Mouse (Mus musculus): Measurements from ENCODE around the gene Khnyn.
A peak's percentile ranks its signal among the peaks of the same experiment; 100 is the strongest.

The Khnyn gene

GRCm38 (mm10) chr14:55884713-55885113, at the start of gene Khnyn:
Gene Khnyn (plus strand): TSS chr14:55884947.
- Histone ChIP-seq H3K27me3 (ENCODE audit: control insufficient read depth, insufficient read depth, low read length, poor library complexity, severe bottlenecking) (no peaks in the 10 kb centered on the region), H3K36me3 (ENCODE audit: control insufficient read depth, insufficient read depth, low read length, poor library complexity, severe bottlenecking) (peaks cover 17% of the 10 kb centered on the region)
- DNase-seq (ENCODE audit: low read depth, low spot score), result peak; percentile 84

GRCm38 (mm10) chr14:55838312-55838711, 46.4 kb upstream of the Khnyn start:
- no peak for DNase-seq (ENCODE audit: low read depth, low spot score)
- no peaks in the 10 kb centered on the region for H3K36me3 ChIP-seq (ENCODE audit: control insufficient read depth, insufficient read depth, low read length, poor library complexity, severe bottlenecking)
- H3K27me3 ChIP-seq (ENCODE audit: control insufficient read depth, insufficient read depth, low read length, poor library complexity, severe bottlenecking), result no peaks in the 10 kb centered on the region

GRCm38 (mm10) chr14:55838740-55839139, 46.0 kb upstream of the Khnyn start:
- no peaks in the 10 kb centered on the region for H3K27me3 ChIP-seq (ENCODE audit: control insufficient read depth, insufficient read depth, low read length, poor library complexity, severe bottlenecking)
- H3K36me3 ChIP-seq (ENCODE audit: control insufficient read depth, insufficient read depth, low read length, poor library complexity, severe bottlenecking), result no peaks in the 10 kb centered on the region
- DNase-seq (ENCODE audit: low read depth, low spot score), result peak; percentile 24

GRCm38 (mm10) chr14:55840853-55841366, 43.8 kb upstream of the Khnyn start:
- no peaks in the 10 kb centered on the region for H3K36me3 ChIP-seq (ENCODE audit: control insufficient read depth, insufficient read depth, low read length, poor library complexity, severe bottlenecking)
- no peaks in the 10 kb centered on the region for H3K27me3 ChIP-seq (ENCODE audit: control insufficient read depth, insufficient read depth, low read length, poor library complexity, severe bottlenecking)
- no peak for DNase-seq (ENCODE audit: low read depth, low spot score)

GRCm38 (mm10) chr14:55842794-55843193, 42.0 kb upstream of the Khnyn start:
- DNase-seq (ENCODE audit: low read depth, low spot score), result peak; percentile 19
- H3K27me3 ChIP-seq (ENCODE audit: control insufficient read depth, insufficient read depth, low read length, poor library complexity, severe bottlenecking), result no peaks in the 10 kb centered on the region
- H3K36me3 ChIP-seq (ENCODE audit: control insufficient read depth, insufficient read depth, low read length, poor library complexity, severe bottlenecking), result no peaks in the 10 kb centered on the region

- no peaks in the 10 kb centered on the region for H3K36me3 ChIP-seq (ENCODE audit: control insufficient read depth, insufficient read depth, low read length, poor library complexity, severe bottlenecking)
- DNase-seq (ENCODE audit: low read depth, low spot score), result no peak
Observed at GRCm38 (mm10) chr14:55845506-55846294, 39.0 kb upstream of the Khnyn start.

GRCm38 (mm10) chr14:55850885-55851284, 33.9 kb upstream of the Khnyn start:
- H3K36me3 ChIP-seq (ENCODE audit: control insufficient read depth, insufficient read depth, low read length, poor library complexity, severe bottlenecking), result no peaks in the 10 kb centered on the region
- DNase-seq (ENCODE audit: low read depth, low spot score), result no peak
- no peaks in the 10 kb centered on the region; the same call in 1 of the 2 replicates for H3K27me3 ChIP-seq (ENCODE audit: control insufficient read depth, insufficient read depth, low read length, poor library complexity, severe bottlenecking)

More at GRCm38 (mm10) chr14:55845506-55846294, 39.0 kb upstream of the Khnyn start:
- H3K27me3 ChIP-seq (ENCODE audit: control insufficient read depth, insufficient read depth, low read length, poor library complexity, severe bottlenecking), result no peaks in the 10 kb centered on the region

- Histone ChIP-seq H3K36me3 (ENCODE audit: control insufficient read depth, insufficient read depth, low read length, poor library complexity, severe bottlenecking) (no peaks in the 10 kb centered on the region), H3K27me3 (ENCODE audit: control insufficient read depth, insufficient read depth, low read length, poor library complexity, severe bottlenecking) (no peaks in the 10 kb centered on the region; the same call in 1 of the 2 replicates)
- DNase-seq (ENCODE audit: low read depth, low spot score), result no peak
Observed at GRCm38 (mm10) chr14:55852646-55853551, 31.8 kb upstream of the Khnyn start.

GRCm38 (mm10) chr14:55853621-55854285, 31.0 kb upstream of the Khnyn start, which contains the start of gene Nynrin:
Gene Nynrin (plus strand): TSS chr14:55854010.
- no peak for DNase-seq (ENCODE audit: low read depth, low spot score)
- Histone ChIP-seq H3K27me3 (ENCODE audit: control insufficient read depth, insufficient read depth, low read length, poor library complexity, severe bottlenecking) (no peaks in the 10 kb centered on the region; the same call in 1 of the 2 replicates), H3K36me3 (ENCODE audit: control insufficient read depth, insufficient read depth, low read length, poor library complexity, severe bottlenecking) (no peaks in the 10 kb centered on the region)

- H3K27me3 ChIP-seq (ENCODE audit: control insufficient read depth, insufficient read depth, low read length, poor library complexity, severe bottlenecking), result no peaks in the 10 kb centered on the region; the same call in 1 of the 2 replicates
- no peaks in the 10 kb centered on the region for H3K36me3 ChIP-seq (ENCODE audit: control insufficient read depth, insufficient read depth, low read length, poor library complexity, severe bottlenecking)
- DNase-seq (ENCODE audit: low read depth, low spot score), result no peak
Observed at GRCm38 (mm10) chr14:55854406-55855100, 30.2 kb upstream of the Khnyn start.

- H3K27me3 ChIP-seq (ENCODE audit: control insufficient read depth, insufficient read depth, low read length, poor library complexity, severe bottlenecking), result no peaks in the 10 kb centered on the region; the same call in 1 of the 2 replicates
- no peaks in the 10 kb centered on the region for H3K36me3 ChIP-seq (ENCODE audit: control insufficient read depth, insufficient read depth, low read length, poor library complexity, severe bottlenecking)
- DNase-seq (ENCODE audit: low read depth, low spot score), result no peak
Observed at GRCm38 (mm10) chr14:55855101-55855561, 29.6 kb upstream of the Khnyn start.

- no peaks in the 10 kb centered on the region for H3K36me3 ChIP-seq (ENCODE audit: control insufficient read depth, insufficient read depth, low read length, poor library complexity, severe bottlenecking)
- DNase-seq (ENCODE audit: low read depth, low spot score), result no peak
Observed at GRCm38 (mm10) chr14:55857588-55857987, 27.2 kb upstream of the Khnyn start.

GRCm38 (mm10) chr14:55862186-55862585, 22.6 kb upstream of the Khnyn start:
- H3K36me3 ChIP-seq (ENCODE audit: control insufficient read depth, insufficient read depth, low read length, poor library complexity, severe bottlenecking), result no peaks in the 10 kb centered on the region
- H3K27me3 ChIP-seq (ENCODE audit: control insufficient read depth, insufficient read depth, low read length, poor library complexity, severe bottlenecking), result no peaks in the 10 kb centered on the region
- DNase-seq (ENCODE audit: low read depth, low spot score), result no peak

More at GRCm38 (mm10) chr14:55857588-55857987, 27.2 kb upstream of the Khnyn start:
- no peaks in the 10 kb centered on the region; the same call in 1 of the 2 replicates for H3K27me3 ChIP-seq (ENCODE audit: control insufficient read depth, insufficient read depth, low read length, poor library complexity, severe bottlenecking)

GRCm38 (mm10) chr14:55862970-55863369, 21.8 kb upstream of the Khnyn start:
- DNase-seq (ENCODE audit: low read depth, low spot score), result no peak
- Histone ChIP-seq H3K27me3 (ENCODE audit: control insufficient read depth, insufficient read depth, low read length, poor library complexity, severe bottlenecking) (no peaks in the 10 kb centered on the region), H3K36me3 (ENCODE audit: control insufficient read depth, insufficient read depth, low read length, poor library complexity, severe bottlenecking) (no peaks in the 10 kb centered on the region)

Data from splenic B cell, adult 2 months (primary cell).